Mouse (Mus musculus) heart, embryonic 13.5 days (tissue): ENCODE results near the gene Herc1. TPM values are rescaled to one million over a fixed set of nuclear protein-coding genes. Genes with fewer than 3 reads are reported as not detected.
A peak's percentile ranks its signal among the peaks of the same experiment; 100 is the strongest.

Experiments used
- ATAC-seq: fragments of 200-750 bp; cut with Nextera tagmentation; 2 replicates; pipeline ENCODE4 v1.8.0; 2017; ENCODE audit warnings: moderate TSS enrichment; ENCODE audit not compliant: insufficient number of reproducible peaks, low FRiP score, low TSS enrichment; ENCODE audit errors: extremely low read depth
- H3K27ac ChIP-seq: fragments of 300-500 bp; sonication (generic); replicated peaks from 2 replicates; pipeline ENCODE4 v1.5.1; 2015; ENCODE audit warnings: moderate library complexity, mild to moderate bottlenecking, inconsistent platforms
- H3K27me3 ChIP-seq: fragments of 300-500 bp; sonication (generic); replicated peaks from 2 replicates; pipeline ENCODE4 v1.6.1; 2015; ENCODE audit warnings: mild to moderate bottlenecking, inconsistent platforms
- H3K36me3 ChIP-seq: fragments of 300-500 bp; sonication (generic); 2 replicates; pipeline ENCODE4 v1.6.1; 2015; ENCODE audit warnings: mild to moderate bottlenecking, inconsistent platforms
- H3K4me1 ChIP-seq: fragments of 300-500 bp; sonication (generic); 2 replicates; pipeline ENCODE4 v1.6.1; 2015; ENCODE audit warnings: inconsistent platforms
- H3K4me2 ChIP-seq: fragments of 300-500 bp; sonication (generic); 2 replicates; pipeline ENCODE4 v1.6.1; 2015; ENCODE audit warnings: inconsistent platforms, mild to moderate bottlenecking, moderate library complexity
- H3K4me3 ChIP-seq: fragments of 300-500 bp; sonication (generic); 2 replicates; pipeline ENCODE4 v1.5.1; 2015; ENCODE audit warnings: moderate library complexity, mild to moderate bottlenecking, inconsistent platforms
- H3K9ac ChIP-seq: fragments of 300-500 bp; sonication (generic); 2 replicates; pipeline ENCODE4 v1.6.1; 2015; ENCODE audit warnings: inconsistent platforms, mild to moderate bottlenecking, moderate library complexity
- H3K9me3 ChIP-seq: fragments of 300-500 bp; sonication (generic); 2 replicates; pipeline ENCODE4 v1.6.1; 2016; ENCODE audit warnings: inconsistent platforms
- WGBS: fragments of 180-500 bp; shearing (Covaris S2); methylation state at CpG from one replicate; pipeline ENCODE4 v1.1.7; 2015; ENCODE audit warnings: mixed read lengths; 5-methylcytosine and 5-hydroxymethylcytosine counted together
- polyA plus RNA-seq: library from polyadenylated mRNA; unstranded; fragments of >200 nt; fragmentation: Nextera tagmentation; extraction: Ambion mirVana; gene quantifications from 2 replicates; pipeline ENCODE4 v1.2.1, GENCODE M21; 2015

Herc1 gene
- polyA plus RNA-seq, 1 experiment from 2014 or later: 16.7 TPM

DNA sequence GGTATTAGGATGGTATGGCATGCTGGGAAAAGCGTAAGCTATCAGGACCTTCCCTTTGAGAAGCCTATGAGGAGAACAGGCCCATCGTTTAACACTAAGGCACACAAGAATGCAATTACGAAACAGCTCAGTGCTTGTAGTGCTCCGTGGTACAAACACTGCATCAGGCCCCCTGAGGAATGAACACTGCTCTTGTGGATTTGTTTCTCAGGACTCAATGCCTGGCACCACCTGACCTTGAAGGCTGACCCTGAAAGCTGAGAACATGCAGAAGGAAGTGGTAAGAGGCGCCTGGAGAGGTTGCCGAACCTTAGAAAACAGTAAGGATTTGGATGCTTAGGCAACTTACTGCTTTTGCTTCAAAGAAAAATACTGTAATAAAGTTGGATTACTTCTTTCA, 20.8 kb upstream of the Herc1 start:
- no peak for ATAC-seq
- no peak overlapping the region for H3K4me2 ChIP-seq
- H3K36me3 ChIP-seq: no peaks in the 10 kb centered on the region
- no peak overlapping the region for H3K27ac ChIP-seq
- no peak overlapping the region for H3K4me3 ChIP-seq
- 51% methylated on average over 6 of the region's 6 CpGs for WGBS
- 0 out of 2 replicates have a peak, but pooled peaks cover 7% of the 10 kb centered on the region for H3K4me1 ChIP-seq
- no peak overlapping the region for H3K9ac ChIP-seq
- H3K27me3 ChIP-seq: no peaks in the 10 kb centered on the region
- no peaks in the 10 kb centered on the region for H3K9me3 ChIP-seq

DNA sequence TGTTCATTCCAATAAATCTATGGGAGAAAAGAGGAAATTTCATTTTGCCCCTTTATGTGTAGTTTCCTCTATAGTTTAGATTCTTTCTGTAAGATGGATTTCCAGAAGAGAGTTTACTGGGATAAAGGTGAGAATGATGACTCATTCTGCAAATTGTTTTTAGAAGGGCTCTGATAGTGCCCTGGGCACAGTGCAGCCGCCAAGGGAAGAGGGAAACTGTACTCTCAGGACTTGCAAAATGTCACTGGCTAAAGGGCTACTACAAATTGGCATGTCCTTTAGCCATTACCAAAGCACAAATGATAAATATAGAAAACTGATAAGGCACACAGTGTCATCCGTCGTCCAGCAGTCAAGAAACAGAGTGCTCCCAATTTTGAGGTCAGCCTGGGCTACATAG, 19.8 kb upstream of the Herc1 start:
- Histone ChIP-seq H3K4me3 (no peak overlapping the region), H3K9me3 (no peaks in the 10 kb centered on the region), H3K36me3 (no peaks in the 10 kb centered on the region), H3K4me1 (0 out of 2 replicates have a peak, but pooled peaks cover 7% of the 10 kb centered on the region), H3K27me3 (no peaks in the 10 kb centered on the region), H3K9ac (no peak overlapping the region), H3K27ac (no peak overlapping the region), H3K4me2 (no peak overlapping the region)
- ATAC-seq: no peak
- 34% methylated on average over 3 of the region's 3 CpGs for WGBS

DNA sequence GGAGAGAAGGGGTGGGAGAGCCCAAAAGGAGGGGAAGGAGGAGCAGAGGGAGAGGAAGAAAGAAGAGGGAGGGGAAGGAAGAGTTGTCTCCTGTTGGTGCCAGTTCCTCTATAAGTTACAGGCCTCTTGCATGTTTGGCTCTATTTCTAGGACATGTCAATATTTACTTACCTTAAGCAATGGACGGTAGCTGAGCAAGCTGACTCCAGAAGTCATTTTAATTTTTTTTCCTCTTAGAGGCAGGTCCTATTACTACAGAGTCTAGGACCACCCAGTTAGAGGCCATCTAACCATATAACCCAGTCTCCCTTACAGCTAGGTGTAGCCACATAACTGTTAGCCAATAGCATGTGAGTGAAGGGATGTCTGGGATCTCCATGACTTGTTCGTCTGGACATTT, 18.7 kb upstream of the Herc1 start:
- Histone ChIP-seq H3K4me2 (no peak overlapping the region), H3K4me3 (no peak overlapping the region), H3K36me3 (no peaks in the 10 kb centered on the region), H3K9ac (no peak overlapping the region), H3K27ac (no peak overlapping the region), H3K4me1 (0 out of 2 replicates have a peak, but pooled peaks cover 7% of the 10 kb centered on the region), H3K9me3 (no peaks in the 10 kb centered on the region), H3K27me3 (no peaks in the 10 kb centered on the region)
- ATAC-seq: no peak
- 81% methylated on average over 2 of the region's 2 CpGs for WGBS

- Histone ChIP-seq H3K4me2 (no peak overlapping the region), H3K36me3 (no peaks in the 10 kb centered on the region), H3K27ac (no peak overlapping the region), H3K27me3 (no peaks in the 10 kb centered on the region), H3K4me3 (no peak overlapping the region), H3K9ac (no peak overlapping the region), H3K4me1 (0 out of 2 replicates have a peak, but pooled peaks cover 7% of the 10 kb centered on the region), H3K9me3 (no peaks in the 10 kb centered on the region)
- WGBS: 77% methylated on average over 2 of the region's 2 CpGs
- no peak for ATAC-seq
Observed at GRCm38 (mm10) chr9:66332393-66332792, 17.9 kb upstream of the Herc1 start.

DNA sequence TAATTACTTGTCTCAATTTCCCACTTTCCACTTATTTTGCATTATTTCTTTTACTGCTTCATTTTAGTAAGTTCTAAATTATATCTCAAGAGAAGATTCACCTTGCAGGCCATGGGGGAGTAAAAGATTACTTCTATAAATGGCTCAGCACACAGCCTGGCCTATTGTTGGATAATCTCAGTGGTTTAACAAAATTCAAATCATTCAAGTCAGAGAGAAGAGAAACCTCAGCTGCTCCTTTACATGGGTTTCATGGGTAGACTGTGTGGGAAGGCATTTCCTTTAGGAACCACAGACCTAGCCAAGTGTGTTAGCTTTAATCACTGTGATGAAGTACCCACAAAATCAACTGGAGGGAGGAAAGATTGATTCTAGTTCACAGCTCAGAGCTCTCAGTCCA, 13.0 kb upstream of the Herc1 start:
- H3K27ac ChIP-seq: no peak overlapping the region
- H3K4me3 ChIP-seq: no peak overlapping the region
- no peaks in the 10 kb centered on the region for H3K9me3 ChIP-seq
- H3K9ac ChIP-seq: no peak overlapping the region
- H3K4me1 ChIP-seq: no peaks in the 10 kb centered on the region
- H3K4me2 ChIP-seq: no peak overlapping the region
- H3K27me3 ChIP-seq: peaks cover 4% of the 10 kb centered on the region; the same call in 1 of the 2 replicates
- no peaks in the 10 kb centered on the region for H3K36me3 ChIP-seq
- ATAC-seq: no peak

GRCm38 (mm10) chr9:66338005-66338782, 12.1 kb upstream of the Herc1 start:
- H3K9me3 ChIP-seq: no peaks in the 10 kb centered on the region
- WGBS: 55% methylated on average over 3 of the region's 3 CpGs
- peaks cover 4% of the 10 kb centered on the region; the same call in 1 of the 2 replicates for H3K27me3 ChIP-seq
- no peaks in the 10 kb centered on the region for H3K4me1 ChIP-seq
- no peak for ATAC-seq
- H3K4me2 ChIP-seq: no peak overlapping the region
- H3K27ac ChIP-seq: no peak overlapping the region
- H3K36me3 ChIP-seq: no peaks in the 10 kb centered on the region
- H3K4me3 ChIP-seq: no peak overlapping the region
- H3K9ac ChIP-seq: no peak overlapping the region

DNA sequence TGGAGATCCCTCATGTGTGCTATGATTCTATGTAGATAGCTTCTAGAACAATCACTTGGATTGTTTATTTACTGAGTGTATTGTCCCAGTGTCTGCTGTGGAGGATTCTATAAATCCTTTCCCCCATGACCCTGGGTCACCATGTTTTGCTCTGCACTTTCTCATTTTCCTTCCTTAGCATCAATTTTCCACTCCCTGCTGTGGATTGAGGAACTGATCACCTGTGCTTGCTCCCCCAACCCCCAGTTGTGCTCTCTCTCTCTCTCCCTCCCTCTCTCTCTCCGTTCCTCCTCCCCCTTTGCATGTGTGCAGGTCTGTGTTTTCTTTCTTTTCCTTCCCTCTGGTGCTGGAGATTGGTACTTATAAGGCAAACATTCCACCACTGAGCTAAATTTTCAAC, 10.5 kb upstream of the Herc1 start:
- no peak overlapping the region for H3K27ac ChIP-seq
- no peak overlapping the region for H3K4me3 ChIP-seq
- no peaks in the 10 kb centered on the region for H3K36me3 ChIP-seq
- no peak for ATAC-seq
- no peak overlapping the region for H3K9ac ChIP-seq
- no peak overlapping the region for H3K4me2 ChIP-seq
- H3K27me3 ChIP-seq: peaks cover 4% of the 10 kb centered on the region; the same call in 1 of the 2 replicates
- H3K4me1 ChIP-seq: no peaks in the 10 kb centered on the region
- no peaks in the 10 kb centered on the region for H3K9me3 ChIP-seq
- 62% methylated on average over 1 of the region's 1 CpGs for WGBS

- no peak overlapping the region for H3K4me2 ChIP-seq
- WGBS: 65% methylated on average over 3 of the region's 3 CpGs
Observed at GRCm38 (mm10) chr9:66340394-66341094, 9.7 kb upstream of the Herc1 start.

DNA sequence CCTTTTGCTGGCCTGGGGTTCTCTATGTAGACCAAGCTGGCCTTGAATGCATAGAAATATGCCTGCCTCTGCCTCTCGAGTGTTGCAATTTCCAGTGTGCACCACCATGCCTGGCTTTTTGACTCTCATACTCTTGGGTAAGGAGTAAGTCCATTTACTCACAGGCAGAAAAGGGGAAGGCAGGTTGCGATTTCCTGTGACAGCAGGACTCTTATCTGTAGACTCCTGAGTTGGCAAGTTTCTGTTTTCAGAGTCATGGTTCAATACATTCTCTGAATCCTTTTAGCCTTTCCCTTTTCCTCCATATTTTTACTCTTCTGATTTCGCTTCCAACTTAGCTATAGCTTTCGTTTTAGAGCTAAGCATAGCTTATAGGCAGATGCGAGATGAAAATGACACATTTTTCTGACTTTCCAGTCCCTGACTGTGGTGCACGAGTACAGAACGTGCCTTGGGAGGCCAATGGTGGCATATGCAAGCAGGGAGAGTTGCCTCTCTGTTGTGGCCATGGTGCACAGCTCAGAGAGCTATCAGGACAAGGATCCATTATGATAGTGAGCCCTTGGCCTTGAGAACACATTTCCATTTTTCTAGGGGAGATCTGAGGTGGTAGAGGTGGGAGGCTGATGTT, 2.7 kb upstream of the Herc1 start:
- no peaks in the 10 kb centered on the region for H3K36me3 ChIP-seq
- H3K4me1 ChIP-seq: peaks cover 26% of the 10 kb centered on the region
- WGBS: 74% methylated on average over 7 of the region's 7 CpGs
- no peak overlapping the region for H3K27ac ChIP-seq
- H3K9me3 ChIP-seq: no peaks in the 10 kb centered on the region
- H3K4me3 ChIP-seq: no peak overlapping the region
- no peak overlapping the region for H3K4me2 ChIP-seq
- no peak overlapping the region for H3K9ac ChIP-seq
- H3K27me3 ChIP-seq: no peaks in the 10 kb centered on the region
- no peak for ATAC-seq

More at GRCm38 (mm10) chr9:66340394-66341094, 9.7 kb upstream of the Herc1 start:
- Histone ChIP-seq H3K4me1 (no peaks in the 10 kb centered on the region), H3K27ac (no peak overlapping the region), H3K27me3 (peaks cover 4% of the 10 kb centered on the region; the same call in 1 of the 2 replicates), H3K9me3 (no peaks in the 10 kb centered on the region), H3K9ac (no peak overlapping the region), H3K36me3 (no peaks in the 10 kb centered on the region), H3K4me3 (no peak overlapping the region)
- no peak for ATAC-seq

DNA sequence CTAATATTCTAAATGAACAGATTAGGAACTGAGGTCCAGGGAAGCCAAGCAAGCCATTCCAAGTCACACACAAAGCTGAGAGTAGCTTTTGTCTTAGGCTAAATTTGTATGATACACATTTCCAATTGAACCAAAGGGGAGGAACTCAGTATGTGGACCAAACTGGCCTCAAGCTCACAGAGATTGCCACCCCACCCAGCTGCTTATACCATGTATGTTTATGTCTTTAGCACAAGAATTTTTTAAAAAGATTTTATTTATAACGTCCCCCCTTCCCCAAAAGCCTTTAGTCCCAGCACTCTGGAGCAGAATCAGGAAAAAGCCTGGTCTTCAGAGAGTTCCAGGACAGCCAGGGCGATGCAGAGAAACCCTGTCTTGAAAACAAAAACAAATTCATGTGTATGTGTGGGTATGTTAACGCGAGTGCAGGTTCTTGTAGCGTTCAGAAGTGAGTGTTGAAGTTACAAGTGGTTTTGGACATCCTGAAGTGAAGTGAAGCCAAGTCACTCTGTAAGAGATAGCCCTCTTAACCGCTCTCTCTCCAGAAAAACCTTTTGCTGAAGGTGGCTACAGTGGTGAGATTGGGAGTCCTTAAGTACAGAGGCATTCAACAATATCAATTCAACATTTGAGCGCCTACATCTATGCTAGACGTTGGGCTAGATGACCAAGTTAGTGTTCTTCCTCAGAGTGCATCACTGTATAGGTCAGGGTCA, 948 bp upstream of the Herc1 start:
- H3K4me3 ChIP-seq: peak overlapping the region; percentile 99
- peaks cover 27% of the 10 kb centered on the region for H3K4me1 ChIP-seq
- peak overlapping the region; percentile 94 for H3K4me2 ChIP-seq
- no peak for ATAC-seq
- H3K27me3 ChIP-seq: no peaks in the 10 kb centered on the region
- H3K9ac ChIP-seq: peak overlapping the region; percentile 99
- no peaks in the 10 kb centered on the region for H3K36me3 ChIP-seq
- H3K9me3 ChIP-seq: no peaks in the 10 kb centered on the region
- 25% methylated on average over 8 of the region's 8 CpGs for WGBS
- H3K27ac ChIP-seq: peak overlapping the region; percentile 97
